Mouse (Mus musculus) C2C12 (cell line): Measurements from ENCODE around the gene Mnt. TPM values are rescaled to one million over a fixed set of nuclear protein-coding genes. Genes with fewer than 3 reads are reported as not detected.

Source experiments
- H3K27me3 ChIP-seq: one replicate; pipeline ENCODE4 v1.6.1; 2011; ENCODE audit not compliant: control insufficient read depth, insufficient read depth, insufficient read length
- H3K36me3 ChIP-seq: one replicate; pipeline ENCODE4 v1.6.1; 2011; ENCODE audit not compliant: control insufficient read depth, insufficient read depth
- H3K4me3 ChIP-seq: one replicate; pipeline ENCODE4 v1.5.1; 2011; ENCODE audit warnings: mild to moderate bottlenecking, control low read depth; ENCODE audit not compliant: poor library complexity, insufficient read depth, severe bottlenecking
- H3K79me2 ChIP-seq: one replicate; pipeline ENCODE4 v1.6.1; 2011; ENCODE audit not compliant: control insufficient read depth, insufficient read depth
- H3K79me3 ChIP-seq: one replicate; pipeline ENCODE4 v1.6.1; 2011; ENCODE audit warnings: low read depth, control low read depth
- H3ac ChIP-seq: one replicate; pipeline ENCODE3; 2011; ENCODE audit warnings: low read depth; ENCODE audit not compliant: control insufficient read depth, insufficient read length
- CEBPB ChIP-seq: IDR thresholded peaks from one replicate; pipeline ENCODE4 v1.6.1; 2011; ENCODE audit warnings: low read depth, mild to moderate bottlenecking, control low read depth, moderate library complexity
- CTCF ChIP-seq: IDR thresholded peaks from one replicate; pipeline ENCODE4 v1.5.1; 2011; ENCODE audit not compliant: control insufficient read depth, insufficient read depth, insufficient read length
- FOSL1 ChIP-seq: IDR thresholded peaks from one replicate; pipeline ENCODE4 v1.8.0; 2011; ENCODE audit warnings: mild to moderate bottlenecking, low read length; ENCODE audit not compliant: poor library complexity, insufficient read depth, severe bottlenecking
- MAX ChIP-seq: IDR thresholded peaks from one replicate; pipeline ENCODE4 v1.6.1; 2011; ENCODE audit warnings: mild to moderate bottlenecking, control low read depth
- MYOD1 ChIP-seq: IDR thresholded peaks from one replicate; pipeline ENCODE4 v1.6.1; 2011; ENCODE audit warnings: low read depth; ENCODE audit not compliant: control insufficient read depth, insufficient read length
- MYOG ChIP-seq: IDR thresholded peaks from one replicate; pipeline ENCODE4 v1.6.1; 2011; ENCODE audit not compliant: control insufficient read depth, insufficient read length; ENCODE audit errors: extremely low read depth
- USF1 ChIP-seq: IDR thresholded peaks from one replicate; pipeline ENCODE4 v1.6.1; 2011; ENCODE audit warnings: low read depth, mild to moderate bottlenecking, control low read depth, moderate library complexity
- polyA plus RNA-seq: library from polyadenylated mRNA; unstranded; fragments of >200 nt; fragmentation: generic; extraction: Trizol; gene quantifications from one replicate; pipeline ENCODE4 v1.2.1, GENCODE M21; 2012; ENCODE audit warnings: missing spikeins

Mnt gene
- polyA plus RNA-seq, 1 experiment: 7.5 TPM

DNA sequence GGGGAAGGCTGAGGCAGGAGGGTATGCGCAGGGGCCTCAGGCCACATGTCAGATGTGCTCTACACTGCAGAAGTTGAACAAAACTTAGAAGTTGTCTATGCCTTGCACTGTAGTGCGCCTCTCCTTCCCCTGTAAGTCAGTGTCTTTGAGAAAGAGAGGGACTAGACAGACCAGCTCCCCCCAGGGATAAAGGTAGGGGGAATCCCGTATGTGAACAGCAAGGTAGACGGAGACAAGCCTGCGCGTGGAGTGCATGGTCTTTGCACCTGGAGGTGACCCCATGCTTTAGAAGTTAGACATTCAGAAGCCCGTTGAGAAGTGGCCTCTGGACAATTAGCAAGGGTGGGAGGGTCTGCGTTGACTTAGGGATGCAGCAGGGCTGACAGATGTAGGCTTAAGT is 10.0 kb downstream of the Mnt start:
- Histone ChIP-seq H3K27me3 (no peaks in the 10 kb centered on the region), H3K79me3 (peaks cover 6% of the 10 kb centered on the region), H3K79me2 (peaks cover 26% of the 10 kb centered on the region), H3ac (no peak overlapping the region), H3K4me3 (no peak overlapping the region), H3K36me3 (peaks cover 17% of the 10 kb centered on the region)
- no peak for TF ChIP-seq CEBPB
- TF ChIP-seq MYOD1: no peak
- no peak for TF ChIP-seq FOSL1
- no peak for TF ChIP-seq MYOG
- no peak for TF ChIP-seq CTCF
- TF ChIP-seq USF1: no peak
- TF ChIP-seq MAX: no peak

- Histone ChIP-seq H3K79me3 (peaks cover 6% of the 10 kb centered on the region), H3K4me3 (no peak overlapping the region), H3K36me3 (peaks cover 21% of the 10 kb centered on the region), H3ac (no peak overlapping the region), H3K79me2 (peaks cover 20% of the 10 kb centered on the region), H3K27me3 (no peaks in the 10 kb centered on the region)
- TF ChIP-seq MAX: no peak
- no peak for TF ChIP-seq USF1
- TF ChIP-seq FOSL1: no peak
- TF ChIP-seq MYOD1: no peak
- no peak for TF ChIP-seq CEBPB
- no peak for TF ChIP-seq CTCF
- no peak for TF ChIP-seq MYOG
These were observed 10.6 kb downstream of the Mnt start for GRCm38 (mm10) chr11:74841366-74841765.

GRCm38 (mm10) chr11:74842045-74842444 is 11.3 kb downstream of the Mnt start:
- peaks cover 21% of the 10 kb centered on the region for H3K36me3 ChIP-seq
- no peaks in the 10 kb centered on the region for H3K27me3 ChIP-seq
- H3K79me2 ChIP-seq: peaks cover 13% of the 10 kb centered on the region
- TF ChIP-seq MYOG (no peak), MYOD1 (no peak), USF1 (no peak), MAX (no peak), FOSL1 (no peak), CTCF (no peak), CEBPB (no peak)
- H3K4me3 ChIP-seq: no peak overlapping the region
- H3ac ChIP-seq: no peak overlapping the region
- H3K79me3 ChIP-seq: peaks cover 6% of the 10 kb centered on the region

DNA sequence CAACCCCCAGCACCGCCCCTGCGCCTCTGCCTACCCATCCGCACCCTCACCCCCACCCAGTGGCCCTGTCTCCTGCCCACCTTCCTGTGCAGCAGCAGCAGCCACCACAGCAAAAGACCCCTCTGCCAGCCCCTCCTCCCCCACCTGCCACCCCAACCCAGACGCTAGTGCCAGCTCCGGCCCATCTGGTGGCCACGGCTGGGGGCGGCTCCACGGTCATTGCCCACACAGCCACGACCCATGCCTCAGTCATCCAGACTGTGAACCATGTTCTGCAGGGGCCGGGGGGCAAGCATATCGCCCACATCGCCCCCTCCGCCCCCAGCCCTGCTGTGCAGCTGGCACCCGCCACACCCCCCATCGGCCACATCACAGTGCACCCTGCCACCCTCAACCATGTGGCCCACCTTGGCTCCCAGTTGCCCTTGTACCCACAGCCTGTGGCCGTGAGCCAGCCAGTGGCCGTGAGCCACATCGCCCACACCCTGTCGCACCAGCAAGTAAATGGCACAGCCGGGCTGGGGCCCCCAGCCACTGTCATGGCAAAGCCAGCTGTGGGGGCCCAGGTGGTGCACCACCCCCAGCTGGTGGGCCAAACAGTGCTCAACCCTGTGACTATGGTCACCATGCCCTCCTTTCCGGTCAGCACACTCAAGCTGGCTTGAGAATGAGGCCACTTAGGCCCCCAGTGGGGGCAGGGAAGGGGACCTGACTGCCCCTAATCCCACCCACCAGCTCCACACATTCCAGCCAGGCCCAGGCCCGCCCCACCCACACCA is 12.1 kb downstream of the Mnt start:
- peaks cover 12% of the 10 kb centered on the region for H3K79me2 ChIP-seq
- H3K27me3 ChIP-seq: no peaks in the 10 kb centered on the region
- TF ChIP-seq CTCF (no peak), MYOD1 (no peak), USF1 (no peak), FOSL1 (no peak), CEBPB (no peak), MAX (no peak), MYOG (no peak)
- H3ac ChIP-seq: no peak overlapping the region
- no peak overlapping the region for H3K4me3 ChIP-seq
- peaks cover 6% of the 10 kb centered on the region for H3K79me3 ChIP-seq
- peaks cover 21% of the 10 kb centered on the region for H3K36me3 ChIP-seq

GRCm38 (mm10) chr11:74843435-74843714 is 12.7 kb downstream of the Mnt start:
- Histone ChIP-seq H3K36me3 (peaks cover 21% of the 10 kb centered on the region), H3ac (no peak overlapping the region), H3K4me3 (no peak overlapping the region), H3K79me3 (peaks cover 6% of the 10 kb centered on the region), H3K27me3 (no peaks in the 10 kb centered on the region), H3K79me2 (peaks cover 12% of the 10 kb centered on the region)
- TF ChIP-seq CTCF (no peak), FOSL1 (no peak), MYOD1 (no peak), USF1 (no peak), CEBPB (no peak), MAX (no peak), MYOG (no peak)

GRCm38 (mm10) chr11:74843761-74844160 is 13.0 kb downstream of the Mnt start:
- Histone ChIP-seq H3ac (no peak overlapping the region), H3K27me3 (no peaks in the 10 kb centered on the region), H3K4me3 (no peak overlapping the region), H3K79me3 (peaks cover 6% of the 10 kb centered on the region), H3K36me3 (peaks cover 21% of the 10 kb centered on the region), H3K79me2 (peaks cover 12% of the 10 kb centered on the region)
- no peak for TF ChIP-seq CEBPB
- no peak for TF ChIP-seq MYOD1
- no peak for TF ChIP-seq MAX
- TF ChIP-seq MYOG: no peak
- TF ChIP-seq CTCF: no peak
- no peak for TF ChIP-seq USF1
- TF ChIP-seq FOSL1: no peak
